10 mouse cellular contexts compared by ENCODE assay signal in the genomic region with DNA sequence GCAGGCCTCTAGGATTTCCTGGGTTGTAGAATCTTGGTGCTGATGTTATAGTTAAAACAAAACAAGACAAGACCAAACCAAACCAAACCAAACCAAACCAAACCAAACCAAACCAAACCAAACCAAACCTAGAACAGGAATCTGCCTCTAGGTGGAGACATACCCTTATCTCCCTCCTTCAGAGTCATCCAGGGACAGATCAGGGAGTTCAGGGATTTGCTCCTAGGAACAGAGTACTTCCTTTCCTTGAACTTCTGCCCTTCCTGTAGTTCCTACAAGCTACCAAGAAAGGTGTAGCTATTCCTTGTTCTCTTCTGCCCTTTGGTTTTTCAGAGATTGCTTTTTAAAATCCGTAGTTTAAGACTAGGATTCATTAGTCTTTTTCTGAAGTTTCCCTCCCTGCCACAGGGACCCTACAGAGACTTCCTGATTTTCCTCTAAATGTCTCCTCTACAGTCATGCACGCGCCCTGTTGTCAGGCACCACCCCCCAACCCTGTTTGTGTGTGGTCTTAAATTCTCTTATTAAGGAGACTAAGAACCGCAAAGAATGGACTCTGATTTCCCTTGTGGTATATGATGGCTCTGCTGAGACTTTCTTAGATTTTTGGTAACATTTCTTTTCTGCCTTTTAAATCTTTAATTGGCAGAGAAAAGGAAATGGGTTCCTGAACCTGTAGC.
DNase-seq lines count a peak whose midpoint lies in the region; ATAC-seq and TF ChIP-seq lines count a peak whose summit lies in the region.
"Had no signal": no experiment of that assay in that cellular context is flagged by ENCODE, and none has a peak within 500 bp of the region (broad histone marks: within the 10 kb centered on the region; RNA-seq: fewer than 3 reads in every experiment).

No protein-coding gene starts in this region.

- no peaks in the 10 kb centered on the region for H3K4me1 ChIP-seq in forebrain, embryonic 11.5 days (replicated peaks; ENCODE audit: control insufficient read depth, insufficient read depth, low read length)
- H3K4me1 ChIP-seq in forebrain, embryonic 10.5 days: no peaks in the 10 kb centered on the region
- peaks cover 11% of the 10 kb centered on the region for H3K4me1 ChIP-seq in E14TG2a.4 (replicated peaks; ENCODE audit: low read depth, low read length)
- H3K4me1 ChIP-seq: liver, embryonic 15.5 days had no signal

- no peak overlapping the region for H3K4me3 ChIP-seq in forebrain, embryonic 11.5 days (ENCODE audit: low read depth, low read length)
- no peak overlapping the region for H3K4me3 ChIP-seq in forebrain, embryonic 10.5 days
- no peak overlapping the region for H3K4me3 ChIP-seq in layer of hippocampus, adult 2 months
- H3K4me3 ChIP-seq in E14TG2a.4 (replicated peaks; ENCODE audit: low read length): no peak overlapping the region
- H3K4me3 ChIP-seq: liver, embryonic 15.5 days had no signal

- DNase-seq in forebrain, embryonic 11.5 days (ENCODE audit: low spot score): no peak
- no peak for DNase-seq in forebrain, embryonic 10.5 days (ENCODE audit: extremely low spot score, low spot score)
- DNase-seq in layer of hippocampus, adult 2 months (ENCODE audit: low spot score in 2 of 2): peak; percentile 1 to 12
- no peak for DNase-seq in layer of hippocampus, adult 9-11 months
- DNase-seq in embryo, embryonic 11 days: peak; percentile 60
- no peak for DNase-seq in spleen, postnatal 36 days (ENCODE audit: low spot score in 2 of 2)
- DNase-seq in cerebellum, adult 8-10 months: no peak
- DNase-seq: kidney, adult 11 months had no signal

- H3K36me3 ChIP-seq in forebrain, embryonic 11.5 days (ENCODE audit: control insufficient read depth, insufficient read depth, low read length): no peaks in the 10 kb centered on the region
- no peaks in the 10 kb centered on the region for H3K36me3 ChIP-seq in forebrain, embryonic 10.5 days (replicated peaks)
- no peaks in the 10 kb centered on the region for H3K36me3 ChIP-seq in E14TG2a.4 (ENCODE audit: insufficient read depth, low read length)
- H3K36me3 ChIP-seq: liver, embryonic 15.5 days had no signal

- 0 out of 2 replicates have a peak, but pooled peaks have one; percentile 65 for ATAC-seq in forebrain, embryonic 11.5 days (replicated peaks; ENCODE audit: low FRiP score)

- H3K27me3 ChIP-seq in forebrain, embryonic 11.5 days (ENCODE audit: control insufficient read depth, insufficient read depth, low read length): no peaks in the 10 kb centered on the region
- H3K27me3 ChIP-seq in forebrain, embryonic 10.5 days (ENCODE audit: poor library complexity, severe bottlenecking): no peaks in the 10 kb centered on the region
- H3K27me3 ChIP-seq in E14TG2a.4 (ENCODE audit: insufficient read depth, low read length): no peaks in the 10 kb centered on the region
- H3K27me3 ChIP-seq: liver, embryonic 15.5 days had no signal

- TF ChIP-seq CTCF in layer of hippocampus, adult 2 months (conservative IDR thresholded peaks at IDR 0.05): peak; percentile 74
- TF ChIP-seq CTCF in E14TG2a.4 (conservative IDR thresholded peaks at IDR 0.05; ENCODE audit: low read length): peak; percentile 24

- no peak overlapping the region for H3K4me2 ChIP-seq in forebrain, embryonic 11.5 days (ENCODE audit: low read depth, low read length, severe bottlenecking)
- H3K4me2 ChIP-seq: liver, embryonic 15.5 days had no signal

- H3K9ac ChIP-seq in forebrain, embryonic 11.5 days (ENCODE audit: low read length): no peak overlapping the region
- H3K9ac ChIP-seq: liver, embryonic 15.5 days had no signal

- whole genome bisulfite sequencing in forebrain, embryonic 11.5 days: 35% methylated on average over 4 of the region's 4 CpGs
- WGBS in forebrain, embryonic 10.5 days: 38% methylated on average over 4 of the region's 4 CpGs

- no peaks in the 10 kb centered on the region for H3K9me3 ChIP-seq in forebrain, embryonic 11.5 days (ENCODE audit: control insufficient read depth, low read length)
- H3K9me3 ChIP-seq in forebrain, embryonic 10.5 days: no peaks in the 10 kb centered on the region
- H3K9me3 ChIP-seq in E14TG2a.4 (ENCODE audit: low read length): no peaks in the 10 kb centered on the region
- H3K9me3 ChIP-seq: liver, embryonic 15.5 days had no signal

- H3K27ac ChIP-seq in forebrain, embryonic 11.5 days (ENCODE audit: low read depth, low read length): no peak overlapping the region
- H3K27ac ChIP-seq in forebrain, embryonic 10.5 days: no peak overlapping the region
- no peak overlapping the region for H3K27ac ChIP-seq in layer of hippocampus, adult 2 months
- H3K27ac ChIP-seq: liver, embryonic 15.5 days had no signal

Comparison
In these comparisons a context has a peak if more than half of its experiments do, and no peak if none do; other contexts are left out.
1. DNase-seq: peak in layer of hippocampus, adult 2 months (2 of 2) and embryo, embryonic 11 days (single experiment); none in forebrain, embryonic 11.5 days (single experiment), forebrain, embryonic 10.5 days (single experiment), layer of hippocampus, adult 9-11 months (single experiment), spleen, postnatal 36 days (0 of 2) and cerebellum, adult 8-10 months (single experiment).